Mouse (Mus musculus) heart, adult 2 months (tissue): ENCODE measurements around the gene Tnfaip2.

ENCODE experiments used
- CTCF ChIP-seq: fragments of 200-600 bp; IDR thresholded peaks from 2 replicates; pipeline ENCODE4 v1.8.1; 2022; ENCODE audit warnings: antibody characterized with exemption, mild to moderate bottlenecking, moderate library complexity
- EP300 ChIP-seq: fragments of 200-500 bp; IDR thresholded peaks from 2 replicates; pipeline ENCODE4 v1.6.1; 2011; ENCODE audit warnings: low read depth, low read length, control low read depth; ENCODE audit not compliant: insufficient read depth
- POLR2A ChIP-seq: fragments of 200-500 bp; IDR thresholded peaks from 2 replicates; pipeline ENCODE4 v1.6.1; 2011; ENCODE audit warnings: mild to moderate bottlenecking, low read depth, low read length, control low read depth; ENCODE audit not compliant: insufficient read depth

- TF ChIP-seq CTCF (no peak), POLR2A (no peak), EP300 (no peak)
These were observed 44.2 kb downstream of the Tnfaip2 start for GRCm38 (mm10) chr12:111486455-111486854.
